Mouse (Mus musculus) large intestine, adult 2 months (tissue): ENCODE data around the gene Zbtb33. TPM values are rescaled to one million over a fixed set of nuclear protein-coding genes. Genes with fewer than 3 reads are reported as not detected.
"Not testable (repeated sequence)": the region's sequence is repeated elsewhere in the genome, so short reads cannot be mapped to it uniquely, and the experiment has no call there.

Source experiments
- DNase-seq: peaks from one replicate; pipeline ENCODE4 v3.0.0-alpha.2; 2012; ENCODE audit warnings: low read depth, low spot score
- WGBS: fragments of 180-500 bp; shearing (Covaris S2); methylation state at CpG from one replicate; pipeline ENCODE4 v1.1.7; 2018; 5-methylcytosine and 5-hydroxymethylcytosine counted together
- polyA plus RNA-seq: library from polyadenylated mRNA; depleted of rRNA; stranded (reverse); fragments of >200 nt; gene quantifications from 2 replicates; pipeline ENCODE4 v1.2.3, GENCODE M21; 2012; rRNA removed

The Zbtb33 gene
- polyA plus RNA-seq, result 1.9 and 4.6 TPM in 2 replicates

DNA sequence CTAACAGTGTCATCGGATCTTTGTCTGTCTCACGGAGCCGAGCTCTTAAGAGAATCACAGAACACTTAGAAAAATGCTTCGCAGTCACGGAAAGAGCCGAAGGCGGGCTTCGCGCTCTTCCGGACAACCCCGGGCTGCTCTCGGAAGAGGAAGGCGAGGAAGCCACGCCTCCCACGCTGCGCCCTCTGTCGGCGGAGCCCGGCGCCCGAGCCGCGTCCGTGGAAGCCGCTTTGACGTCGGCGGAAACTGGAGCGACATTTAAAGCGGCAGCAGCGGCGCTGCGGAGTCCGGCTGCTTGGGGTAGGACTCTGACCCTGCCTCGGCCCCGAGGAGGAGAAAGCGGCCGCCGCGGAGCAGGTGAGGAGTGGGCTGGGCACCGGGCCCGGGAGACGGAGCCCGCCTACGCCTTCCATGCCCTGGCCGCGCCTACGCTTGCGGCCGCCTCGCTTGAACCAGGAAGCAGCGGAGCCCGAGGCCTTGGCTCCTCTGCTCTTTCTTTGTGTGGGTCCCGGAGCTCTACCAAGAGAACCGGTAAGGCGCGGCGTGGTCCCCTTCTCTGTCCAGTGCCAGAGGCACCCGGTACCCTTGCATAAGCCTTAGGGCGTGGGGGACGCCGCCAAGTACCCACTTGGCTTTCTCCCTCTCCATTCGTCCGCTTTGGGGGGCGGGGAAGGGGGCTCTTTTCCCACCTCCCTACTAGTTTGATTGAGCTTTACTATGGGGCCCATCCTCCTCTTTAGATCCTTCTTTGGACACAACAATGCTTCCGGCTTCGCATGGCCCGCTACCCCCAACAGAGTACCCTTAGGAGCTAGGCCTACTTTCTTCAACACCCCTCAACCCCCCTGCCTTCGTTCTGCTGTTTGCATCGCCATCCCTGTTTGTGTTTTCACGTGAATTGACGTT is at the start of gene Zbtb33:
Gene Zbtb33, plus strand, starts transcription at position 242 of the 906 bp plus-strand sequence.
- WGBS, result 21% methylated on average over 72 of the region's 72 CpGs
- peak; percentile 40 for DNase-seq

DNA sequence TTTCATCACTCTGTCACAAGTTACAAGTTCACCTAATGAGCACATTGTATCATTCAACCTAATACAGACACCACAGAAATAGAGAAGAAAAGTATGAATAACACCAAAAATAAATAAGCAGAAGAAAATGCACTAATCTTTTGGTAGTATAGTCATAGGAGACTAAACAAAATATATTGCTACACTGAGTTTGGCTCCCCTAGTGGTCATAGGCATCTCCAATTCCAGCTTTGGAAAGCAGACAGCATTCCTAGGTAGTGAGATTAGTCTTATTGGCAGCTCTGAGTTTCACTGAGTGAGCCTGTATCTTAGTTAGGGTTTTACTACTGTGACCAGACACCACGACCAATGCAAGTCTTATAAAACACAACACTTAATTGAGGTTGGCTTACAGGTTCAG is 30.5 kb upstream of the Zbtb33 start:
- no peak for DNase-seq
- 56% methylated on average over 1 of the region's 1 CpGs for WGBS

DNA sequence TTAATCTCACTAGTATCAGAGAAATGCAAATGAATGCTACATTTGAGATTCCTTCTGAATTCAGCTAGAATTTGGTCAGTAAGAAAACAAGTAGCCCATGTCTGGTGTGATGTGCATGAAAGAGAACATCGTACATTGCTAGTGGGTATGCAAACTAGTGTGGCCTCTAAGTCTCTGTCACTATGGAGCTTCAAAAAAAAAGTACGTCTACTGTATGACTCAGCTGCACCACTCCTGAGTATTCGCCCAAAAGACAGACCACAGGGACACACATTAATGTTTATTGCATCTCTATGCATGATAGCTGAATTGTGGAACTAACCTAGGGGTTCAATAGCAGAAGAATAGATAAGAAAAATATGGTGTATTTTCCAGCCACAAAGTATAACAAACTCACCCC is 24.3 kb upstream of the Zbtb33 start:
- 73% methylated on average over 3 of the region's 3 CpGs for WGBS

DNA sequence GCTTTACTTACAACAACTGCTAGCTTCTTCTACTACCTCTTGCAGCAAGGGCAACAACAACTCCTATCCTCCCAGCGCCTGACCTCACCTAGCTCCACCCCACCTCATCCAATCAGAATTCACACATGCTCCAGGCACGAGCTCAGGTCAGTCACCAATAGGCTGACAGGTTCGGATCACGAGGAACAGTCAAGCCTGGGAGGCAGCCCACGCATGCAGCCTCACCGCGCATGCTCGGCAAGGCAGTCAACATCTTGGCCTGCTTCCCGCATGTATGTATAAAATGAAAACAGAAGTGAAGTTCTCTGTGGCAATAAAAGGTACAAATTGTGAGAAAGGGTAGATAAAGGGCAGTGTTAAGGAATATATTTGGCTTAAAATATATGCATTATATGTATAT is 23.5 kb upstream of the Zbtb33 start:
- no peak for DNase-seq
- 65% methylated on average over 9 of the region's 9 CpGs for WGBS

More for the DNA sequence above, 24.3 kb upstream of the Zbtb33 start:
- no peak for DNase-seq

DNA sequence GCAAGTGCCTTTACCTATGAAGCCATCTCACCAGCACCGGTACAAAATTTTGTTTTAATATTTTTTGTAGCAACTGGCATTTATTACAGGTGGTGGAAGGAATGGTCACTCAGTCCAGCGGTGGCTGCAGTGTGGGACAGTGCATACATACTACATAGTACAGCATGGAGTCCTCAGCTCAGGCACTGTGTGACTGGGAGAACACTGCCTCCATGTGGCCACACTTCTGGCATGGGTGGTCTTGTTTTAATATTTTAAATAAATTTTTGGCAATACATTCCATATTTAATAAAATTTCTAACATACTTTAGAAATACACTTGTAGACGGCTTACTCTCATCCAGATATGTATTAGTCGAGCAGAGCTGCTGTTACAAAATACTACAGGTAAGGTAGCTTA is 23.0 kb upstream of the Zbtb33 start:
- WGBS, result 83% methylated on average over 4 of the region's 4 CpGs
- no peak for DNase-seq

DNA sequence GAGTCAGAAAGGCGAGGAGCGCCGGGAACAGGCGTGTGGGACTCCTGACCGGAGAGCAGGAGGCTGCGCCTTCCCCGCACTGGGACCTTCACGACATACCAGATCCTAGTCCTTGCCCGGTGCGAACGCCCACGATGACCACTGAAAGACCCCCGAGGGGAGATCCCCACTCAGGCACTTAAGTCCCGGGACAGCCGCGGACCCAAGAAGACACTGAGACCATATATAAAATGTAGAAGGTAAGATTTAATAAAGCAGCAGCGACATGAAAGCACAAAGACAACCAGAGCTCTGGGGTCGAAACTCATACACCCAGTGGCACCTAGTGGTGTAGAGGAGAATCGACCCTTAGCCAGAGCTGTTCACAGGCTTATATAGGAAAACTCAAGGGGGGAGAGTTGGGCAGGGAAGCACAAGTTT is 9.7 kb upstream of the Zbtb33 start:
- WGBS, result 37% methylated on average over 19 of the region's 19 CpGs
- DNase-seq, result not testable (repeated sequence)

DNA sequence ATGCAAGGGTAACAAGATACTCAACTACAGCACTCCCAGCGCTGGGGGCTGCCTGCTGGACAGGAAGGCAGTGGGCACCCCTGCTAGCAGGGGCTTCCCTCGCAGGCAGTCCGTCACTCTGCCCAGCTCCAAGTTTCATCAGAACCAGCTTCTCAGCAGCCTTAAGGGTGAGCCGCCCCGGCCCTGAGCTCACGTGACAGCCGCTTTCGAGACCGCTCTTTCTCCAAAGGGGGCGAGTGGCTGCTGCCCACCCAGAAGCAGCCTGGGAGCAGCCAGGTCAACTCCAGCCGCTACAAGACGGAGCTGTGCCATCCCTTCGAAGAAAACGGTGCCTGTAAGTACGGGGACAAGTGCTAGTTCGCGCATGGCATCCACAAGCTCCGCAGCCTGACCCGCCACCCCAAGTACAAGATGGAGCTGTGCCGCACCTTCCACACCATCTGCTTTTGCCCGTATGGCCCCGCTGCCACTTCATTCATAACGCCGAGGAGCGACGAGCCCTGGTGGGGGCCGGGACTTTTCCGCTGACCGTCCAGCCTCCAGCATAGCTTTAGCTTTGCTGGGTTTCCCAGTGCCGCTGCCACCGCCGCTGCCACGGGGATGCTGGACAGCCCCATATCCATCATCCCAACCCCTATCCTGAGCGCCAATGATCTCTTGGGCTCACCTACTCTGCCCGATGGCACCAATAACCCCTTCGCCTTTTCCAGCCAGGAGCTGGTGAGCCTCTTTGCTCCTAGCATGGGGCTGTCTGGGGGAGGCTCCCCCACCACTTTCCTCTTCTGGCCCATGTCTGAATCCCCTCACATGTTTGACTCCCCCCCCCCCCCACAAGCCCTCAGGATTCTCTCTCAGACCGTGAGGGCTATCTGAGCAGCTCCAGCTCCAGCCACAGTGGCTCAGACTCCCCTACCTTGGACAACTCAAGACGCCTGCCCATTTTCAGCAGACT is 8.7 kb upstream of the Zbtb33 start:
- WGBS, result 21% methylated on average over 38 of the region's 38 CpGs
- no peak for DNase-seq

DNA sequence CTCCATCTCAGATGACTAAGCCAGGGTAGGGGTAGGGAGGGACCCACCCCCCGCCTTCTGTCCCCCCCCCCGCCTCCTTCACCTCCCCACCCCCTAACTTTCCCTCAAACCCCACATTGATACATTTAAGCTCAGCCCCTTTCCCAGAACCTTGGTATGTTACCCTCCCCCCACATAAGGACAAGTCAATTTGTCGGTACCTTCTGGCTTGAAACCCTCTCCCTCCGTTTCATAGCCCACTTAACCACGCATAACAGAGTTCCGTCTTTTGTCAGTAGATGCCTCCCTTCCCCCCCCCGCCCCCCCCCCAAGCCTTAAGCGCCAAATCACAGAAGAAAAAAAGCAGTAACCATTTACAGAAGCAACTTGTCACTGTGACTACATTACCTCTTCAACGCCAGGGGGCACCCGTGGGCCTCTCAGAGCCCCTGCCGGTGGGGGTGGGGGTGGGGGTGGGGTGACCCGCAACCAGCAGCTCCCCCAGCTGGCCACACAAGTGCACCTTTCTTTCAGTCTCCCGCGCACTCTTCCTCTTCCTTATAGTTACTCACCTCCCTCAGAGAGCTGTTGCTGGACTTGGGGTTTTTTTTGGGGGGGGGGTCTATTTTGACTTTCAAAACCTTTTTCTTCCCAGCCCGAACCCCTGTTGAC is 7.9 kb upstream of the Zbtb33 start:
- DNase-seq, result no peak
- 5% methylated on average over 13 of the region's 15 CpGs for WGBS

DNA sequence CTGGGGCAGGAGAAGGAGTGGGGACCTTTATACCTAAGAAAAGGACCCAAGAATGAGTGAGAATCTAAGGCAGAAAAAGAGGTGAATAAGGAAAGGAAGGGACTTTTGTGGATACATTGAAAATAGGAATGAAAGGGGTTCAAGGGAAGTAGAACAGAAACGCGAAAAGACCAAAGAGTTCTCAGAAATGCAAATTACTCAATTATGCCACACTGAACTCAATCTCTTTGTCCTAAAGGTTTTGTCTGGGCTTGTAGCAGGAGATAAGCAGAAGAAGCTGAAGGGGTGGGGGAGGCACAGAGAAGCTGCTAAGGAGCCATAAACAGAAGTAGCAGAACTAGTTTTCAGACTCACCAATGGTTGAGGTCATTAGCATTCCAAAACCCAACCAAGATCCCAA is 4.1 kb upstream of the Zbtb33 start:
- WGBS, result 43% methylated on average over 2 of the region's 2 CpGs
- no peak for DNase-seq

DNA sequence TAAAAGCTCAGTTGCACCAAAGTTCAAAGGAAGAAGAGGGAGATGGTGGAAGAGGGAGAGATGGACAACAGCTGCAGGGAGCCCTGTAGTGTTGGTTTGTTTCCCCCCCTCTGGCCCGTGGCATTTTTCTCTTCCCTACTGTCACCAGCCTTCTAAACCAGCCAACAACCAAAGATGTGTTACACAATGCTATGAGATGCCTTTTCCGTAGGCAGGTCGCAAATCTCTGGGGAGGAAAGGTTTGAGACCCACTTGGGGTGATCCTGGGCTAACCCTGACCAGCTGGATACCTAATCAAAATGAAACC is 818 bp downstream of the Zbtb33 start:
- no peak for DNase-seq
- 14% methylated on average over 3 of the region's 3 CpGs for WGBS

DNA sequence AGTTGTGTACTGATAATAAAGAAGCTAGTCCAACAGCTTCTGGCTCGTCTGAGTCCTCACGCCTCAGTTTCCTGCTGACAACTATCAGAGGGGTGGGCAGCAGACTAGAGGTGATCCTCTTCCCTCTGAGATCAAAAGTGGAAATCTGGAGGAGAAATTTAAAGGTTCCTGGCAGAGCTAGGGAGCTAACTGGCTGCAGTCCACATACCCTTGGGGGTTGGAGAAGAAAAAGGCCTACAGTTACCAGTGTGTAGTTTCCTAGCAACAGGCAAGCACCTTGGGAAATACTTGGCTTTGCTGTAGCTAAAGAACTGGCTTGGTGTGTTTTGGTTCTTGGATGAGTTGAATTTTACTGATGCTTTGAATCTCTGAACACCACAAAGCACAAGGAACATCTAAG is 12.2 kb downstream of the Zbtb33 start:
- DNase-seq, result no peak
- WGBS, result 47% methylated on average over 2 of the region's 2 CpGs

DNA sequence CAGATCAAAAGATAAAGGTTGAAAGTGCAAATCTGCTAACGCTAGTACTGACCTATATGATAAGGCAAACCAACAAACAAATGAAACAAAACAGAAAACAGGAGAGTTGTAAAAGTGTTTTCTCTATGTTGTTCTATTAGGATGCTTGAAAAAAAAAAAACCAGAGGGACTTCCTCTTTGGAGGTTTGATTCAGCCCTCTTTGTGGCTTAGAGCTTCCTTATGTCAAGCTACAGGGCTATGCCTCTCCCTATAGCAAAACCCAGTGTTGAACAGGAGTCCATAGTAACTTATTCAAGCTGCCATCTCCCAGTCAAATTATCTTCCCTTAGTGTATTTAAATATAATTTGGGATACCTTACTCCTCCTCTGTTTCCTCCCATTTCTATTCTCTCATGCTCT is 17.8 kb downstream of the Zbtb33 start:
- WGBS, result 37% methylated on average over 1 of the region's 1 CpGs

DNA sequence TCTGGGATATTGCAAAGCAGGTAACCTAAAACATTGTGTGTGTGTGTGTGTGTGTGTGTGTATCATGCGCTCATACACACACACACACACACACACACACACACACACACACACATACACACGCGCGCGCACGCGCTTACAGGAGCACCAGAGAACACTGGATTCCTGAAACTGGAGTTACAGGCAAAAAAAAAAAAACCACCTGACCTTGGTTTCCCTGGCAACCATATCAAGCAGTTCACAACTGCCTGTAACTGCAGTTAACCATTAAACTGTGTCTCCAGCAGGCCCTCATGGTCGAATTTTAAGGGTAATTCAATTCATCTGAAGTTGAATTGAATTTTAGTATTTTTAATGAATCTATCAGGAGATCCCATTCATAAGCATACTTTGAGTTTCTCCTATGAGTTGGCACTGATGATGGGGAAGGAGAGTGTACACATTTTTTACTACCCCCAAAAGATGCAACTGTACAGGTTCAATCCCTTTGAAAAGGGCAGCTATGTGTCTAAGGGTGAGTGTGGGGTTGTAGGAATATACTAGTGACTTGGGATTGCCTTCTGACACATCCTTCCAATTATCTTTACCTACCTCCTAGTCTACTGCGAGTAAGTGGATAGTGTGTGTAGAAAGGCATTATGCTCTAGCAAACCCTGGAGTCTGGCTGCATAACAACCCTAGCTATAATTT is 27.5 kb downstream of the Zbtb33 start:
- peak; percentile 18 for DNase-seq
- WGBS, result 40% methylated on average over 9 of the region's 9 CpGs

More for the DNA sequence above, 17.8 kb downstream of the Zbtb33 start:
- no peak for DNase-seq

DNA sequence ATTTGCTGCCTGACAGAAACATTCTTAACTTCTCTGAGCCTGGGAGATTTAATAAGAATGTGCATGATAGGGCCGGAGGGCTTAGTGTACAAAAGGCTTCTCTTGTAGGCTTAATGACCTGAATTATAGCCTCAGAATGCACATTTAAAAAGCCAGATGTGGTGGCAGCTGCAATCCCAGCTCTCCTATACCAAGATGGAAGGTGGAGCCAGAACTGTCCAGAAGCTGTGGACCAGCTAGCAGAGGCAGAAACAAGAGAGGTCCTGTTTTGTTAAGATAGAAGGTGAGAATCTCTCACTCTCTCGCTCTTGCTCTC is 28.0 kb downstream of the Zbtb33 start:
- 63% methylated on average over 2 of the region's 2 CpGs for WGBS
- DNase-seq, result no peak

DNA sequence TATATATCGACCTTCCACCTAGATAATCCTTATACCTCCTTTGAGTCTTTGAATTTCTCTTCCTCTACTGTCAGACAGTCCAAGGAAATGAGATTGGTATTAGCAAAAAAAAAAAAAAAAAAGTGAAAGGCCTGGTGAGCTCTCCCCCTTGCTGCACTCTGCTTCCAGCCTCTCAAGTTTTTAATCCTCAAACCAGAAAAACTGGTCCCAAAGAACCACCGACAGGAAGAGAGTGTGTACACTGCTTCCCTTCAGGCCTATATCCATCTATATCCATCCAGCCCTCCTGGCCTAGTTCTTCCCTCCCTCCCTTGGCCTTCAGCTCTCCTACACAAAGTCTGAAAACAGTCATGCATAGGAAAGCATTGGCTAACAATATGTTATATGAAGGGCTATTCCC is 33.2 kb downstream of the Zbtb33 start:
- DNase-seq, result no peak
- WGBS, result 32% methylated on average over 2 of the region's 2 CpGs

DNA sequence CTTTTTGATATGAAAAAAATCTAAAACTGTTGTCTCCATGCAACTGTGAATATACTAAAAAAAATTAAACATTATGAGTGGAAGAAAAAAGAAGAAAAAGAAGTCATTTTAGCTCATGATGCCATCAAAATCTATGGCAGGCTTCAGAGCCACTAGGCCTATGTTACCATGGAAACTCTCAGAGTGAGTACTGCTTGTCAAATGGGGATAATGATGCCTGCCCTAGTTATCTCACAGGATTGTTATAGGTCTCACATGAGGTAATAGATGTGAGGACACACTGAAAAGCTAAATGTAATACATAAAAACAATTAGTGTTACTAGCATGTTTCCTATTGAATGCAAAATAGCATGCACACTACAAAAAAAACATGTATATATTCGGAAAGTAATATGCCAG is 40.3 kb downstream of the Zbtb33 start:
- 88% methylated on average over 1 of the region's 1 CpGs for WGBS
- no peak for DNase-seq

DNA sequence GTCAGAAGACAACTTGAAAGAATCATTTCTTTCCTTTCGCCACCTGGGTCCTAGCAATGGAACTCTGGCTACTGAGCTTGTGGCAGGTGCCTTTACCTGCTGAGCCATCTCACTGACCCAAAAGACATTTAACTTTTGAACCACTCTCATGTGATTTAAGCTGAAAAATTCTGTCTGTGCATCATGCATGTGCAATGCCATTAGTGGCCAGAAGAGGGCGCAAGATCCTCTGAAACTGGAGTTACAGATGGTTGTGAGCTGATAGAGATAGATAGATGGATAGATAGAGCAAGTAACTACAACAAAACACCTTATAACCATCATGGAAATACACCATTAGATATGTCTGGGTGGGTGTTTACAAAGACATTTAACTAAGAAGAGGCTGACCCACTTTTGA is 48.1 kb downstream of the Zbtb33 start:
- WGBS, result 41% methylated on average over 2 of the region's 2 CpGs
- no peak for DNase-seq
